Mouse (Mus musculus): ENCODE measurements around the gene Spo11. TPM values are rescaled to one million over a fixed set of nuclear protein-coding genes. Genes with fewer than 3 reads are reported as not detected.

Spo11 gene
- polyA plus RNA-seq, 1 experiment from 2014 or later = 0.07 TPM

GRCm38 (mm10) chr2:172934891-172935740 is 42.4 kb upstream of the Spo11 start:
- no peak overlapping the region for H3K27ac ChIP-seq (ENCODE audit: low read depth)
- peaks cover 19% of the 10 kb centered on the region; the same call in 1 of the 2 replicates for H3K4me1 ChIP-seq (ENCODE audit: insufficient read depth)
- peaks cover 69% of the 10 kb centered on the region for H3K27me3 ChIP-seq (ENCODE audit: insufficient read depth, low read length)

GRCm38 (mm10) chr2:172935776-172936562 is 41.5 kb upstream of the Spo11 start:
- no peak overlapping the region for H3K4me2 ChIP-seq (ENCODE audit: low read depth, low read length)
- H3K27ac ChIP-seq (ENCODE audit: low read depth) = no peak overlapping the region
- ATAC-seq = no peak
- H3K4me3 ChIP-seq (ENCODE audit: low read depth, low read length) = no peak overlapping the region
- H3K9ac ChIP-seq (replicated peaks) = no peak overlapping the region
- H3K9me3 ChIP-seq (ENCODE audit: low read length) = no peaks in the 10 kb centered on the region
- DNase-seq = no peak
- peaks cover 19% of the 10 kb centered on the region; the same call in 1 of the 2 replicates for H3K4me1 ChIP-seq (ENCODE audit: insufficient read depth)
- WGBS (ENCODE audit: insufficient replicate concordance) = 59% methylated on average over 12 of the region's 12 CpGs
- H3K27me3 ChIP-seq (ENCODE audit: insufficient read depth, low read length) = peaks cover 76% of the 10 kb centered on the region
- H3K36me3 ChIP-seq (replicated peaks; ENCODE audit: insufficient read depth, low read length) = no peaks in the 10 kb centered on the region
- TF ChIP-seq EP300 (IDR thresholded peaks at IDR 0.05; ENCODE audit: low read depth) (no peak), CTCF (IDR thresholded peaks at IDR 0.05; ENCODE audit: low read depth) (no peak)

More at GRCm38 (mm10) chr2:172934891-172935740, 42.4 kb upstream of the Spo11 start:
- TF ChIP-seq EP300 (IDR thresholded peaks at IDR 0.05; ENCODE audit: low read depth) (no peak), CTCF (IDR thresholded peaks at IDR 0.05; ENCODE audit: low read depth) (no peak)
- Histone ChIP-seq H3K9me3 (ENCODE audit: low read length) (no peaks in the 10 kb centered on the region), H3K36me3 (replicated peaks; ENCODE audit: insufficient read depth, low read length) (no peaks in the 10 kb centered on the region), H3K4me2 (ENCODE audit: low read depth, low read length) (no peak overlapping the region), H3K4me3 (ENCODE audit: low read depth, low read length) (no peak overlapping the region), H3K9ac (replicated peaks) (no peak overlapping the region)
- WGBS (ENCODE audit: insufficient replicate concordance) = 17% methylated on average over 30 of the region's 30 CpGs
- DNase-seq (no peak), ATAC-seq (peak; percentile 60)

- Histone ChIP-seq H3K9ac (replicated peaks) (no peak overlapping the region), H3K4me3 (ENCODE audit: low read depth, low read length) (no peak overlapping the region), H3K9me3 (ENCODE audit: low read length) (no peaks in the 10 kb centered on the region), H3K36me3 (replicated peaks; ENCODE audit: insufficient read depth, low read length) (no peaks in the 10 kb centered on the region), H3K4me2 (ENCODE audit: low read depth, low read length) (no peak overlapping the region), H3K27ac (ENCODE audit: low read depth) (no peak overlapping the region), H3K4me1 (ENCODE audit: insufficient read depth) (peaks cover 19% of the 10 kb centered on the region; the same call in 1 of the 2 replicates), H3K27me3 (ENCODE audit: insufficient read depth, low read length) (peaks cover 84% of the 10 kb centered on the region)
- WGBS (ENCODE audit: insufficient replicate concordance) = 62% methylated on average over 5 of the region's 5 CpGs
- TF ChIP-seq CTCF (IDR thresholded peaks at IDR 0.05; ENCODE audit: low read depth) (no peak), EP300 (IDR thresholded peaks at IDR 0.05; ENCODE audit: low read depth) (no peak)
- ATAC-seq (no peak), DNase-seq (no peak)
Measured at GRCm38 (mm10) chr2:172936844-172937243, 40.7 kb upstream of the Spo11 start.

- DNase-seq = no peak
- Histone ChIP-seq H3K36me3 (replicated peaks; ENCODE audit: insufficient read depth, low read length) (no peaks in the 10 kb centered on the region), H3K4me1 (ENCODE audit: insufficient read depth) (peaks cover 19% of the 10 kb centered on the region; the same call in 1 of the 2 replicates), H3K9me3 (ENCODE audit: low read length) (no peaks in the 10 kb centered on the region), H3K4me2 (ENCODE audit: low read depth, low read length) (no peak overlapping the region), H3K9ac (replicated peaks) (no peak overlapping the region), H3K4me3 (ENCODE audit: low read depth, low read length) (no peak overlapping the region), H3K27ac (ENCODE audit: low read depth) (no peak overlapping the region), H3K27me3 (ENCODE audit: insufficient read depth, low read length) (peaks cover 87% of the 10 kb centered on the region)
- TF ChIP-seq CTCF (IDR thresholded peaks at IDR 0.05; ENCODE audit: low read depth) = no peak
- no peak for TF ChIP-seq EP300 (IDR thresholded peaks at IDR 0.05; ENCODE audit: low read depth)
- no peak for ATAC-seq
- 31% methylated on average over 12 of the region's 12 CpGs for WGBS (ENCODE audit: insufficient replicate concordance)
Measured at GRCm38 (mm10) chr2:172937326-172938190, 39.9 kb upstream of the Spo11 start.

- DNase-seq (peak; percentile 35), ATAC-seq (peak; percentile 33; the same call in 1 of the 2 replicates)
- Histone ChIP-seq H3K27me3 (ENCODE audit: insufficient read depth, low read length) (peaks cover 77% of the 10 kb centered on the region), H3K36me3 (replicated peaks; ENCODE audit: insufficient read depth, low read length) (no peaks in the 10 kb centered on the region), H3K27ac (ENCODE audit: low read depth) (no peak overlapping the region), H3K9ac (replicated peaks) (no peak overlapping the region), H3K4me2 (ENCODE audit: low read depth, low read length) (peak overlapping the region; percentile 72), H3K4me1 (ENCODE audit: insufficient read depth) (peaks cover 19% of the 10 kb centered on the region; the same call in 1 of the 2 replicates), H3K9me3 (ENCODE audit: low read length) (no peaks in the 10 kb centered on the region), H3K4me3 (ENCODE audit: low read depth, low read length) (peak overlapping the region; percentile 47)
- under 1% methylated on average over 57 of the region's 57 CpGs for WGBS (ENCODE audit: insufficient replicate concordance)
- TF ChIP-seq CTCF (IDR thresholded peaks at IDR 0.05; ENCODE audit: low read depth) (peak; percentile 30), EP300 (IDR thresholded peaks at IDR 0.05; ENCODE audit: low read depth) (no peak)
Measured at GRCm38 (mm10) chr2:172938761-172939638, 38.5 kb upstream of the Spo11 start.
